Mouse (Mus musculus) intestine, postnatal 0 days (tissue): ENCODE measurements around the gene 9630041A04Rik. TPM values are rescaled to one million over a fixed set of nuclear protein-coding genes. Genes with fewer than 3 reads are reported as not detected.

Experiments used
- ATAC-seq: fragments of 200-750 bp; cut with Nextera tagmentation; 2 replicates; pipeline ENCODE4 v1.8.0; 2017; ENCODE audit warnings: mild to moderate bottlenecking, moderate TSS enrichment, moderate library complexity
- H3K27ac ChIP-seq: fragments of 300-500 bp; sonication (generic); 2 replicates; pipeline ENCODE4 v1.5.1; 2014; ENCODE audit warnings: mild to moderate bottlenecking, low read depth, low read length, moderate library complexity
- H3K27me3 ChIP-seq: fragments of 300-500 bp; sonication (generic); replicated peaks from 2 replicates; pipeline ENCODE4 v1.6.1; 2014; ENCODE audit warnings: low read length, mixed read lengths; ENCODE audit not compliant: control insufficient read depth, insufficient read depth
- H3K36me3 ChIP-seq: fragments of 300-500 bp; sonication (generic); 2 replicates; pipeline ENCODE4 v1.6.1; 2014; ENCODE audit warnings: mild to moderate bottlenecking, moderate library complexity; ENCODE audit not compliant: control insufficient read depth, insufficient read depth
- H3K4me1 ChIP-seq: fragments of 300-500 bp; sonication (generic); replicated peaks from 2 replicates; pipeline ENCODE4 v1.6.1; 2014; ENCODE audit warnings: antibody characterized with exemption, low read length, mixed read lengths; ENCODE audit not compliant: control insufficient read depth, insufficient read depth
- H3K4me2 ChIP-seq: fragments of 300-500 bp; sonication (generic); replicated peaks from 2 replicates; pipeline ENCODE4 v1.6.1; 2014; ENCODE audit warnings: low read depth, mild to moderate bottlenecking, moderate library complexity
- H3K4me3 ChIP-seq: fragments of 300-500 bp; sonication (generic); 2 replicates; pipeline ENCODE4 v1.5.1; 2014; ENCODE audit warnings: low read depth, low read length
- H3K9ac ChIP-seq: fragments of 300-500 bp; sonication (generic); 2 replicates; pipeline ENCODE4 v1.6.1; 2014; ENCODE audit warnings: mild to moderate bottlenecking, low read depth, low read length
- H3K9me3 ChIP-seq: fragments of 300-500 bp; sonication (generic); 2 replicates; pipeline ENCODE4 v1.6.1; 2016; ENCODE audit warnings: mixed run types; ENCODE audit not compliant: control insufficient read depth
- CTCF ChIP-seq: sonication (generic); IDR thresholded peaks from 2 replicates; pipeline ENCODE4 v1.5.1; 2016; ENCODE audit warnings: low read depth, mild to moderate bottlenecking, control low read depth, antibody characterized with exemption, moderate library complexity
- WGBS: fragments of 180-500 bp; shearing (Covaris S2); extraction: QIAGEN DNeasy Blood & Tissue Kit; methylation state at CpG from one replicate; pipeline ENCODE4 v1.1.7; 2014; 5-methylcytosine and 5-hydroxymethylcytosine counted together
- polyA plus RNA-seq: library from polyadenylated mRNA; unstranded; fragments of >200 nt; fragmentation: Nextera tagmentation; extraction: Ambion mirVana; gene quantifications from 2 replicates; pipeline ENCODE4 v1.2.1, GENCODE M21; 2015

Gene 9630041A04Rik
- polyA plus RNA-seq, 1 experiment from 2014 or later, result not detected

DNA sequence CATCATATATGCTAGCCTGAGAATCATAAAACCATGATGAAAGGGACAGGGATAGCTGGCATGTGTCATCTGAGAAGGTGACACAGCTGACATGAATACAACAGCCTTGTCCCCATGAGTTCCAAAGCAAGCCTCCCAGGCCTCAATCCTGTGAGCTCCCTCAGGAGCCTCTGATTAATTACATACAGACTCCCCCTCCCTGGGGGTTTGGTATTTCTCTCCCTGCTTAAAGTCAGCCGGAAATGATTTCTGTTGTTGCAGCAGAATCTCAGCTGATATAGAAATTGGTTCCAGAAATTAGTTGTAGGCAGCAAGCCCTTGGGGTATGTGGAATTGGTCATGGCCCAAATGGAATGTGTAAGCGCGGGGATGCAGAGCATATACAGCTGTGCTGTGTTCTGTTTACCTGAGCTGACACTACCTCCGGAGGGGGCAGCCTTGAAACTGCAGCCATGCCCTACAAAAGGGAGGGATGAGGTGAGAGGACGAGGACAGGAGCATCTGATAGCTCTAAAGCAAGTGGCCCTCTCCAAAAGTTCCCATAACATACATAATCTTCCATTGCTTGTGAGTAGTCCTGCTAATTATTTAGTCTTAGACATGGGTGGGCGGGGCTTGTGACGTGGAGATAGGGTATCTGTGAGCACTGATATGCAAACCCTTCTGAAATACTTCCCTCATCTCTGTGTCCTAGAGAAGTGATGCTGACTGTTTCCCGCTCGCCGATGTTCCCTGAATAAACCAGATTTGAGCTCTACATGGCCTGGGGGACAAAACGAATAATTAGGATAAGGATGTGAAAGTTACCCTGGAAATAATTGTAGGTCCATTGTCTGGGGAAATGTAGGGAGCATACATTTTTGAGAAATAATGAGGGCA, 15.7 kb downstream of the 9630041A04Rik start:
- no peaks in the 10 kb centered on the region for H3K9me3 ChIP-seq
- H3K27me3 ChIP-seq, result no peaks in the 10 kb centered on the region
- H3K4me2 ChIP-seq, result no peak overlapping the region
- no peaks in the 10 kb centered on the region for H3K4me1 ChIP-seq
- TF ChIP-seq CTCF, result no peak
- H3K9ac ChIP-seq, result no peak overlapping the region
- H3K36me3 ChIP-seq, result no peaks in the 10 kb centered on the region
- H3K4me3 ChIP-seq, result no peak overlapping the region
- H3K27ac ChIP-seq, result no peak overlapping the region
- 66% methylated on average over 11 of the region's 11 CpGs for WGBS
- no peak for ATAC-seq

DNA sequence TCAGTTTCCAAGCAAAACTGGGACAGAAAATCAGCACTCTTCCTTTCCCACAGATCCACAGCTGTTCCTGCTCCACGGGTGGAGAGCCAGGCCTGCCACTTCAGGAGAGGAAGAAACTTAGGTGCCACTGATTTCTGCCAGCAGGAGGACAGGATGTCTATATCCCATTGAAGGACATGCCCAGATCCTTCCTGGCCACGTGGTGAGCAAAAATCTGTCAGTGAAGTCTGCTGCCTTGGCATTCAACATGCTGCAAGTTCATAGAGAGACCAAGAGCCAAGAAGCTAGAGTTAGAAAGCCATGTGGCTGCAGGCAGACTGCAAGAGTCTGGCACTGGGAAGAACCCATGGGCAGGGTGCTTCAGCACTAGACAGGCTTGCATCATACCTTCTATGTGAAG, 21.7 kb downstream of the 9630041A04Rik start:
- no peak overlapping the region for H3K4me2 ChIP-seq
- no peaks in the 10 kb centered on the region for H3K9me3 ChIP-seq
- no peaks in the 10 kb centered on the region for H3K36me3 ChIP-seq
- TF ChIP-seq CTCF, result no peak
- ATAC-seq, result no peak
- WGBS, result 56% methylated on average over 2 of the region's 2 CpGs
- H3K4me3 ChIP-seq, result no peak overlapping the region
- no peaks in the 10 kb centered on the region for H3K27me3 ChIP-seq
- H3K27ac ChIP-seq, result no peak overlapping the region
- H3K4me1 ChIP-seq, result no peaks in the 10 kb centered on the region
- no peak overlapping the region for H3K9ac ChIP-seq

DNA sequence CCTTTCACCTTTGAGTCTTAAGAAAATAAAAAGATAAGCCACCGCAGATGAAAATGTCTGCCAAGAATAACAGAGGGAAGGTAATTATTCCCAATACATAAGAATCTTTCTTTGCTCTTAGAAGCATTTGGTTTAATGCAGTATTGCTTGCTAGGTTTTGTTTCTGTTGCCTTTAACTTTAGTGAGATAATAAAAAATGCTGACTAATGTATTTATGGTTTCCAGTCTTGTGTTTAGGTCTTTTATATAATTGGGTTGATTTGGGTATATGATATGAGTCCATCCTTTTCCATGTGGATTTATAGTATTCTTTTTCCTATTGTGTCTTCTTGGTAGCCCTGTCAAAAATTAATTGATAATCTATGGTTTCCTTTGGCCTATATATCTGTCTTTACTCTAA, 36.2 kb downstream of the 9630041A04Rik start:
- Histone ChIP-seq H3K27ac (no peak overlapping the region), H3K9ac (no peak overlapping the region), H3K36me3 (no peaks in the 10 kb centered on the region), H3K9me3 (no peaks in the 10 kb centered on the region), H3K4me3 (no peak overlapping the region), H3K27me3 (no peaks in the 10 kb centered on the region), H3K4me1 (no peaks in the 10 kb centered on the region), H3K4me2 (no peak overlapping the region)
- TF ChIP-seq CTCF, result no peak
- ATAC-seq, result no peak
- WGBS, result 90% methylated on average over 1 of the region's 1 CpGs

DNA sequence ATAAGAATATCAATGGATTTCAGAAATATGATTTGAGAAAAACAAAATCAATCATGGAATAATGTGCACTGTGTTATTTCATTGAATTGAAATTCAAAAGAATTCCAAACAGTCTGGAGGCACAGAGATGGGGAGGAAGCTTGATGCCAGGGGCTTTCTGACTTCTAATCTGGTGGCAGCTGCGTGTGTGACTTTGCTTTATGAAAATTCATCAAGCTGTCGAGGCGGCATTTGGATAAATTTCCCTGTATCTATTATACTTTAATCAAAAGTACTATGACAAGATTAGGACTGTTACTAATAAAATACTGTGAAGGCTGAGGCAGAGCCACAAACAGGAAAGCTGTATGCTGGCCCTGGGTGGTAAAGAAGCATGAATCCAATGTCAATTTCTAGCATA, 41.8 kb downstream of the 9630041A04Rik start:
- Histone ChIP-seq H3K4me2 (no peak overlapping the region), H3K4me1 (no peaks in the 10 kb centered on the region), H3K9me3 (no peaks in the 10 kb centered on the region), H3K27ac (no peak overlapping the region), H3K9ac (no peak overlapping the region), H3K27me3 (no peaks in the 10 kb centered on the region), H3K4me3 (no peak overlapping the region), H3K36me3 (no peaks in the 10 kb centered on the region)
- TF ChIP-seq CTCF, result no peak
- WGBS, result 84% methylated on average over 3 of the region's 3 CpGs
- no peak for ATAC-seq

DNA sequence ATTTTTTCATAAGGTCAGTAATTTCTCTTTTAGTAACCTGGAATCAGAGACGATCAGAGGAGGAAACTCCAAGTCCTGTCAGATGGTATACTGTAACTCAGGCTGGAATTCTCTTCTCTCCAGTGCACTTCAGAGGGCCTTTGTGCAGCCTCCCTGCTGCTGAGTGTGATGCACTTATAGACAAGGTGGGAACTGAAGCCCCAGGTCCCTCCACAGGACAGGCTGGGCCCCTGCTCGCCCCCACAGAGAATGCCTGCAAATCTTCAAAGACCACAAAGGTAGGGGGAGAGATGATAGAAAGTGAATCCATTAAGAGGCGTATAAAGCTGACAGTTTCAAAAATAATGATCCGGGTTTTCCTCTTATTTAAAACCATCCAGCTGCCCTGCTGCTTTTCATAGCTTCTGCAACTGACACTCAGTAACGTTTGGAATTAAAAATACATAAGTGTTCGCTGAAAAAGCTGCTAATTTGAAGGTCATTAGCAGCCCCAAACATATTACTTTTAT, 46.2 kb downstream of the 9630041A04Rik start:
- ATAC-seq, result no peak
- TF ChIP-seq CTCF, result no peak
- no peaks in the 10 kb centered on the region for H3K36me3 ChIP-seq
- no peak overlapping the region for H3K4me3 ChIP-seq
- no peaks in the 10 kb centered on the region for H3K4me1 ChIP-seq
- H3K27me3 ChIP-seq, result no peaks in the 10 kb centered on the region
- no peaks in the 10 kb centered on the region for H3K9me3 ChIP-seq
- H3K4me2 ChIP-seq, result no peak overlapping the region
- whole genome bisulfite sequencing, result 54% methylated on average over 6 of the region's 6 CpGs
- H3K9ac ChIP-seq, result no peak overlapping the region
- H3K27ac ChIP-seq, result no peak overlapping the region

DNA sequence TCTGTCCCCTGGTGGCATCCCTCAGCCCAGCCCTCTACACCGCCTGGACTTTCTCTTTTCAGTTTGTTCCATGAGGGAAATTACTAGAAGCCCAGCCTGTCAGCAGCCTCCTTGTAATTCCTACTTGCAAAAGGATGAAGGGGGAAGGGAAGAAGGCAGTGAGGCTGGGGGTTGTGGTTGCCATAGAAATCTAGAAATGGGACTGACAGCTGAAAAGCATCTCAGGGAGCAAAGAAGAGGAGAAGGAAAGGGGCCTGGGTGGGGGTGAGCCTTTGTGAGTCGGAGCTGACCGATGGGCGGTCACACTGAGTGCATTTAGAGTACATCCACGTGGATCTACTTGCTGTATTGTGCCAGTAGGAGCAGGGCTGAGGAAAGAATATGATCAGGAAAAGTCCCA, 47.2 kb downstream of the 9630041A04Rik start:
- no peak overlapping the region for H3K9ac ChIP-seq
- no peak for ATAC-seq
- no peaks in the 10 kb centered on the region for H3K36me3 ChIP-seq
- TF ChIP-seq CTCF, result no peak
- H3K4me3 ChIP-seq, result no peak overlapping the region
- WGBS, result 66% methylated on average over 5 of the region's 5 CpGs
- no peaks in the 10 kb centered on the region for H3K4me1 ChIP-seq
- H3K27me3 ChIP-seq, result no peaks in the 10 kb centered on the region
- H3K4me2 ChIP-seq, result no peak overlapping the region
- no peaks in the 10 kb centered on the region for H3K9me3 ChIP-seq
- no peak overlapping the region for H3K27ac ChIP-seq
